Mouse (Mus musculus) A20 (cell line): ENCODE results near the gene Stfa1.
"Not testable (repeated sequence)": the region's sequence is repeated elsewhere in the genome, so short reads cannot be mapped to it uniquely, and the experiment has no call there.

Source experiments
- DNase-seq: peaks from one replicate; pipeline ENCODE4 v3.0.0-alpha.2; 2011; ENCODE audit warnings: low read depth, low spot score

The Stfa1 gene

GRCm38 (mm10) chr16:36276796-36277195 lies at the start of gene Stfa1:
Gene Stfa1, plus strand, starts transcription at chr16:36276951.
- not testable (repeated sequence) for DNase-seq

- not testable (repeated sequence) for DNase-seq
Measured at GRCm38 (mm10) chr16:36260585-36260984, 16.2 kb upstream of the Stfa1 start.

- DNase-seq = no peak
Measured at GRCm38 (mm10) chr16:36289140-36289539, 12.4 kb downstream of the Stfa1 start.

GRCm38 (mm10) chr16:36307631-36308030 lies 30.9 kb downstream of the Stfa1 start:
- DNase-seq = no peak

GRCm38 (mm10) chr16:36316111-36316510 lies 39.4 kb downstream of the Stfa1 start:
- not testable (repeated sequence) for DNase-seq

GRCm38 (mm10) chr16:36319286-36319685 lies 42.5 kb downstream of the Stfa1 start:
- no peak for DNase-seq

GRCm38 (mm10) chr16:36334232-36334631 lies 57.5 kb downstream of the Stfa1 start, which contains the start of gene BC117090:
Gene BC117090, minus strand, starts transcription at chr16:36334332.
- peak; percentile 0 for DNase-seq
